Mouse (Mus musculus): ENCODE measurements around the gene C1qtnf6.

The C1qtnf6 gene

GRCm38 (mm10) chr15:78514393-78515146 lies 16.6 kb downstream of the C1qtnf6 start:
- DNase-seq (ENCODE audit: low spot score): peak; percentile 84

- DNase-seq (ENCODE audit: low spot score): no peak
Measured at GRCm38 (mm10) chr15:78513019-78513418, 18.2 kb downstream of the C1qtnf6 start.

- no peak for DNase-seq (ENCODE audit: low spot score)
Measured at GRCm38 (mm10) chr15:78511951-78512350, 19.3 kb downstream of the C1qtnf6 start.

GRCm38 (mm10) chr15:78510736-78511135 lies 20.5 kb downstream of the C1qtnf6 start:
- no peak for DNase-seq (ENCODE audit: low spot score)

- DNase-seq (ENCODE audit: low spot score): no peak
Measured at GRCm38 (mm10) chr15:78510121-78510576, 21.1 kb downstream of the C1qtnf6 start.

- DNase-seq (ENCODE audit: low spot score): no peak
Measured at GRCm38 (mm10) chr15:78509297-78509899, 21.8 kb downstream of the C1qtnf6 start.

- DNase-seq (ENCODE audit: low spot score): no peak
Measured at GRCm38 (mm10) chr15:78508443-78508842, 22.8 kb downstream of the C1qtnf6 start.

- DNase-seq (ENCODE audit: low spot score): no peak
Measured at GRCm38 (mm10) chr15:78505541-78505940, 25.7 kb downstream of the C1qtnf6 start.

- DNase-seq (ENCODE audit: low spot score): no peak
Measured at GRCm38 (mm10) chr15:78504816-78505215, 26.4 kb downstream of the C1qtnf6 start.

GRCm38 (mm10) chr15:78504013-78504412 lies 27.2 kb downstream of the C1qtnf6 start:
- DNase-seq (ENCODE audit: low spot score): no peak

- no peak for DNase-seq (ENCODE audit: low spot score)
Measured at GRCm38 (mm10) chr15:78502437-78503132, 28.6 kb downstream of the C1qtnf6 start.

GRCm38 (mm10) chr15:78494968-78495406 lies 36.2 kb downstream of the C1qtnf6 start, which contains the start of gene Il2rb:
TSS of gene Il2rb (minus strand) at chr15:78495271.
- no peak for DNase-seq (ENCODE audit: low spot score)

GRCm38 (mm10) chr15:78493401-78494010 lies 37.7 kb downstream of the C1qtnf6 start:
- no peak for DNase-seq (ENCODE audit: low spot score)

- DNase-seq (ENCODE audit: low spot score): no peak
Measured at GRCm38 (mm10) chr15:78491301-78491700, 39.9 kb downstream of the C1qtnf6 start.

GRCm38 (mm10) chr15:78489906-78490305 lies 41.3 kb downstream of the C1qtnf6 start:
- no peak for DNase-seq (ENCODE audit: low spot score)

GRCm38 (mm10) chr15:78489248-78489647 lies 42.0 kb downstream of the C1qtnf6 start:
- DNase-seq (ENCODE audit: low spot score): no peak

- no peak for DNase-seq (ENCODE audit: low spot score)
Measured at GRCm38 (mm10) chr15:78487066-78487465, 44.1 kb downstream of the C1qtnf6 start.

GRCm38 (mm10) chr15:78486564-78486963 lies 44.7 kb downstream of the C1qtnf6 start:
- no peak for DNase-seq (ENCODE audit: low spot score)

- DNase-seq (ENCODE audit: low spot score): no peak
Measured at GRCm38 (mm10) chr15:78483311-78483710, 47.9 kb downstream of the C1qtnf6 start.

GRCm38 (mm10) chr15:78482518-78482917 lies 48.7 kb downstream of the C1qtnf6 start:
- DNase-seq (ENCODE audit: low spot score): no peak

- no peak for DNase-seq (ENCODE audit: low spot score)
Measured at GRCm38 (mm10) chr15:78481448-78482000, 49.7 kb downstream of the C1qtnf6 start.

GRCm38 (mm10) chr15:78480991-78481390 lies 50.2 kb downstream of the C1qtnf6 start:
- no peak for DNase-seq (ENCODE audit: low spot score)
